Mouse (Mus musculus) midbrain, embryonic 16.5 days (tissue): ENCODE measurements around the gene Rtp3. TPM values are rescaled to one million over a fixed set of nuclear protein-coding genes. Genes with fewer than 3 reads are reported as not detected.

Source experiments
- ATAC-seq: fragments of 200-750 bp; cut with Nextera tagmentation; 2 replicates; pipeline ENCODE4 v1.8.0; 2017; ENCODE audit warnings: moderate TSS enrichment
- H3K27ac ChIP-seq: fragments of 300-500 bp; sonication (generic); 2 replicates; pipeline ENCODE4 v1.5.1; 2014; ENCODE audit warnings: mild to moderate bottlenecking, low read length, mixed read lengths
- H3K27me3 ChIP-seq: fragments of 300-500 bp; sonication (generic); 2 replicates; pipeline ENCODE4 v1.6.1; 2014; ENCODE audit warnings: low read depth, low read length, mixed read lengths; ENCODE audit not compliant: control insufficient read depth, insufficient read depth
- H3K36me3 ChIP-seq: fragments of 300-500 bp; sonication (generic); 2 replicates; pipeline ENCODE4 v1.6.1; 2014; ENCODE audit warnings: mild to moderate bottlenecking, low read length, moderate library complexity, mixed read lengths; ENCODE audit not compliant: control insufficient read depth, insufficient read depth
- H3K4me1 ChIP-seq: fragments of 300-500 bp; sonication (generic); 2 replicates; pipeline ENCODE4 v1.6.1; 2014; ENCODE audit warnings: mild to moderate bottlenecking, low read length, mixed read lengths; ENCODE audit not compliant: control insufficient read depth, insufficient read depth
- H3K4me2 ChIP-seq: fragments of 300-500 bp; sonication (generic); 2 replicates; pipeline ENCODE4 v1.6.1; 2014; ENCODE audit warnings: mild to moderate bottlenecking, low read length, mixed read lengths
- H3K4me3 ChIP-seq: fragments of 300-500 bp; sonication (generic); 2 replicates; pipeline ENCODE4 v1.5.1; 2014; ENCODE audit warnings: low read depth, mild to moderate bottlenecking, low read length, moderate library complexity, mixed read lengths
- H3K9ac ChIP-seq: fragments of 300-500 bp; sonication (generic); 2 replicates; pipeline ENCODE4 v1.6.1; 2014; ENCODE audit warnings: low read depth, low read length, mixed read lengths
- H3K9me3 ChIP-seq: fragments of 300-500 bp; sonication (generic); replicated peaks from 2 replicates; pipeline ENCODE4 v1.6.1; 2014; ENCODE audit warnings: mild to moderate bottlenecking, low read length, mixed read lengths; ENCODE audit not compliant: control insufficient read depth, poor library complexity, severe bottlenecking
- WGBS: fragments of 180-500 bp; shearing (Covaris S2); extraction: QIAGEN DNeasy Blood & Tissue Kit; methylation state at CpG from one replicate; pipeline ENCODE4 v1.1.7; 2014; 5-methylcytosine and 5-hydroxymethylcytosine counted together
- polyA plus RNA-seq: library from polyadenylated mRNA; unstranded; fragments of >200 nt; fragmentation: Nextera tagmentation; extraction: Ambion mirVana; gene quantifications from 2 replicates; pipeline ENCODE4 v1.2.1, GENCODE M21; 2015

Gene Rtp3
- polyA plus RNA-seq, 1 experiment from 2014 or later = 0.20 TPM

DNA sequence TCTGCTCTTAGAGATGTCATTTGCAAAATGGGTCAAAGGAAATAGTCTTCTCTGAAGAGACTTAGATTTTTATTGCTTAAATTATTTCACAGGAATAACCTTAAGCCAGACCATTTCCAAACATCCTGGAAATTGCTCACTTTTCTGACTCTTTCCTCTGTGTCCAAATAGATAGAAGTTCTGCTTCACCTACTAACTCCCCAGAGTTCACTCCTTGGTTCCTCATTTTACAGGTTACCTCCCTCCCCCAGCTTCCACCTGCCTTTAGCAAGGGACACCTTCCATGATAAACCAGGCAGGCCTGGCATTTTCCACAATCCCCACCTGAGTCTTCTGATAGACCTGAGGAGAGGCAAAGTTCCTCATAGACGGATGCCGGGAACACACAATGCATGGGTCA, 16.2 kb upstream of the Rtp3 start:
- H3K27ac ChIP-seq = no peak overlapping the region
- no peaks in the 10 kb centered on the region for H3K27me3 ChIP-seq
- H3K36me3 ChIP-seq = no peaks in the 10 kb centered on the region
- no peaks in the 10 kb centered on the region for H3K4me1 ChIP-seq
- H3K9me3 ChIP-seq = no peaks in the 10 kb centered on the region
- H3K4me2 ChIP-seq = no peak overlapping the region
- H3K4me3 ChIP-seq = no peak overlapping the region
- ATAC-seq = no peak
- WGBS = 84% methylated on average over 2 of the region's 2 CpGs
- H3K9ac ChIP-seq = no peak overlapping the region

DNA sequence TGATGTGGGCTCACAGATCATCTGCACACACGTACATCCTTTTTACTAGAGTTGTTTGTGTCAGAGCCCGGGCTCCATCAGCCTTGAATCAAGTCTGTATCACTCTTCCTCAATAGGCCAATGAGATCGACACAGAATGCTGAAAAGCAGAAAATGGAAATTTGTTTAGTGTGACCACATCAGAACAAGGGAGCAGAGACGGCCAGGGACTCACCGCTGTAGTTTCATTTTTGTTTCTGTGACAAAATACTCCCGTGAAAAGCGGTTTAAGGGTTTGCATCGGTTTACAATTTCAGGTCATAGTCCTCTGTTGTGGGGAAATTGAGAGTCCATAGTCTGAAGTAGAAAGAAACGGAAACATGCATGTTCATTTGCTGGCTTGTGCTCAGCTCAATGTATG, 12.9 kb upstream of the Rtp3 start:
- Histone ChIP-seq H3K36me3 (no peaks in the 10 kb centered on the region), H3K9me3 (no peaks in the 10 kb centered on the region), H3K4me2 (no peak overlapping the region), H3K27me3 (no peaks in the 10 kb centered on the region), H3K4me1 (no peaks in the 10 kb centered on the region), H3K9ac (no peak overlapping the region), H3K4me3 (no peak overlapping the region), H3K27ac (no peak overlapping the region)
- 93% methylated on average over 9 of the region's 9 CpGs for WGBS
- no peak for ATAC-seq

DNA sequence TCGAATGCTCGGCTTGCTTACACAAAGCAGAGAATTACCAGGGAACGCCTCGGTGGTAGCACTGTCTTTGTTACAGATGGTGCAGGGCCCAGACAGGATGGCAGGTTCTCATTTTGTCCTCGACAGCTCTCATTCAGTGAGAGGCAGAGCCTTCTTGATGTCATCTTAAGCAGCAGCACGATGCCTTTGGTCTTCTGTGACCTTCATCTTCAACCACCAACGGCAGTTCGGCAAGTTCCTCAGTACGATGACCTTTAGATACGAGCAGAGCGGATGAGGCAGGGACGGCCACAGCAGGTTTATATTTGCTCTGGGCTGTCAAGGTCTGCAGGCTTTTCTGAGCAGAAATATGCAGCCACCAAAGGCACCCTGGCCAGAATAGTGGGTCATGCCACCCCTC, 11.2 kb upstream of the Rtp3 start:
- no peaks in the 10 kb centered on the region for H3K36me3 ChIP-seq
- no peaks in the 10 kb centered on the region for H3K27me3 ChIP-seq
- 83% methylated on average over 12 of the region's 12 CpGs for WGBS
- no peaks in the 10 kb centered on the region for H3K4me1 ChIP-seq
- no peaks in the 10 kb centered on the region for H3K9me3 ChIP-seq
- no peak for ATAC-seq
- H3K4me2 ChIP-seq = no peak overlapping the region
- H3K4me3 ChIP-seq = no peak overlapping the region
- H3K27ac ChIP-seq = no peak overlapping the region
- no peak overlapping the region for H3K9ac ChIP-seq

DNA sequence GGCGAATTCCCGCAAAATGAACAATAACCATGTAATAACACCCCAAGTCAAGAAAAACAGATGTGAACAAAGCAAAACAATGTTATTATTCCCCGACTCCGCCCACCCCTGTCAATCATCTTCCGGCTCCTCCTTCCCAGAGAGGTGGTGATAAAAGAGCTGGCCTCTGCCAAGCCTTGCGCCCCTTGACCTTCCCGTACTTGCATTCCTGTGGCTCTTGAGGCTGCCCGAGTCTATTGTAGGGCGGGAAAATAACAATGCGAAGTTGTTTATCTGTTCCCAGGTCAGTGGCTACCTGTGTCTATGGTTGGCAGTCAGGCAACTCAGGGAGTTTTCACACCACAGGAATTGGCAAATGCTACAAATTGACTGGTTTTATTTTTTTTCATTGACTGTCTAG, 9.5 kb upstream of the Rtp3 start:
- WGBS = 84% methylated on average over 10 of the region's 10 CpGs
- no peaks in the 10 kb centered on the region for H3K9me3 ChIP-seq
- ATAC-seq = no peak
- H3K36me3 ChIP-seq = no peaks in the 10 kb centered on the region
- no peaks in the 10 kb centered on the region for H3K27me3 ChIP-seq
- H3K27ac ChIP-seq = no peak overlapping the region
- H3K9ac ChIP-seq = no peak overlapping the region
- no peak overlapping the region for H3K4me2 ChIP-seq
- no peak overlapping the region for H3K4me3 ChIP-seq
- H3K4me1 ChIP-seq = no peaks in the 10 kb centered on the region

DNA sequence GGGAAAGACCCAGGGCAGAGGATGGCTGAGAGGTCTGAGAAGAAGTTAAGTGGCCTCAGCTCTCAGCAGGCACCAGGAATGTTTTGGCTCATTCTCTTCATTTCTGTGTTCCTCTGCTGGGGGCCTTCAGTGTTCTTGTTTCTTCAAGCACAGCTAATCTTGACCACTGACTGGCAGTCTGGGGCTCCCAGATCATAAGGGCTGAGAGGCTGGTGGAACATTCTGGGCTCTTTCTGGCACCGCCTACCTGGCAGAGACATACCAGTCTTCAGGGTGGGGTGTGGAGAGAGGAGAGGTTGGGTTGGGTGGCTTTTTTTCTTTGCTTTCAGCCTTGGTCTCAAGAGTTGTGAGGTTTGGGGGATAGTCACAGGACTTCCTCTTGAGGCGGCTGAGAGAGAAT, 8.7 kb upstream of the Rtp3 start:
- Histone ChIP-seq H3K4me3 (no peak overlapping the region), H3K4me2 (no peak overlapping the region), H3K9ac (no peak overlapping the region), H3K27ac (no peak overlapping the region), H3K4me1 (no peaks in the 10 kb centered on the region), H3K36me3 (no peaks in the 10 kb centered on the region), H3K9me3 (no peaks in the 10 kb centered on the region), H3K27me3 (no peaks in the 10 kb centered on the region)
- 86% methylated on average over 2 of the region's 2 CpGs for WGBS
- no peak for ATAC-seq

DNA sequence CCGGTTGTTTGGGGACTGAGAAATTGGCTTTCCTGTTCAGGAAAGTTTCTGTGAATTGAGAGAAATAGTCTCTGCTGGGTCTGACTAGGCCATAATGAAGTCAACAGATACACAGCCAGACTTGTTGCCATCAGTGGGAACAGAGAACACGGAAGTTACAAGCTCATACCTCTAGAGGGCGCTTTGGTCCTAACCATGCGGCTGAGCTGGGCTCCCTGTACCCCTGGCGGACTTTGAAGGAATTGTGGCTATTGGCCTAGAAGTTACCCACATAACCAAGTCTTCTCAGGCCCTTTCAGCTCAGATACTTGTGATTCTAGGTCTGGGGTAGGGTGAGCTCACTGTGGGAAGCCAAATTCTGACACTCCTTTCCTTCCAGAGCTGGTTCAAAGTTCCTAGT, 6.9 kb upstream of the Rtp3 start:
- Histone ChIP-seq H3K4me3 (no peak overlapping the region), H3K27ac (no peak overlapping the region), H3K9ac (no peak overlapping the region), H3K4me2 (no peak overlapping the region), H3K4me1 (no peaks in the 10 kb centered on the region), H3K36me3 (no peaks in the 10 kb centered on the region), H3K9me3 (no peaks in the 10 kb centered on the region), H3K27me3 (no peaks in the 10 kb centered on the region)
- ATAC-seq = no peak
- WGBS = 3% methylated on average over 5 of the region's 5 CpGs

DNA sequence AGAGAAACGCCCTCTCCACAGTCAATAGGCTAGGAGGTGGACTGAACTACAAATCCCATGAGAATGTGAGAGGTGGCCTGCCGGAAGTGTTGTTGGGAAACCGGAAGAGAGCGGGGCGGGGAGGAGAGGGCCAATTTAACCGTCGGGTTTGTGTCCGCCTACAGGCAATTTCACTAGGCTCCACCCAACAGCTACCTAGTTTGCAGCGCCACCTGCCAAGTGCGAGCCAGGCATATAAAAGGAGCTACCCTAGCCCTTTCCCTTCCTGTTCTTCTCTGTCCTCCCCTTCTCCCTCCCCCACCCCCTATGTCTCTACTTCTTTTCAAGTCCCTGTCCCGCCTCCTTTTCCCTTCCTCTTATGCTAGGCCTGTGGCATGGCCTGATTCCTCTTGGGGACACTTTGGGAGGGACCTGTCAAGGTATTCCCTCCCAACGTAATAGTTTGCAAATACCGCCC, 4.4 kb upstream of the Rtp3 start:
- H3K9ac ChIP-seq = peak overlapping the region; percentile 61
- ATAC-seq = peak; percentile 90
- H3K27me3 ChIP-seq = no peaks in the 10 kb centered on the region
- peak overlapping the region; percentile 57 for H3K4me2 ChIP-seq
- H3K36me3 ChIP-seq = no peaks in the 10 kb centered on the region
- H3K4me3 ChIP-seq = peak overlapping the region; percentile 47
- no peaks in the 10 kb centered on the region for H3K9me3 ChIP-seq
- no peaks in the 10 kb centered on the region for H3K4me1 ChIP-seq
- peak overlapping the region; percentile 73 for H3K27ac ChIP-seq
- 10% methylated on average over 13 of the region's 13 CpGs for WGBS

DNA sequence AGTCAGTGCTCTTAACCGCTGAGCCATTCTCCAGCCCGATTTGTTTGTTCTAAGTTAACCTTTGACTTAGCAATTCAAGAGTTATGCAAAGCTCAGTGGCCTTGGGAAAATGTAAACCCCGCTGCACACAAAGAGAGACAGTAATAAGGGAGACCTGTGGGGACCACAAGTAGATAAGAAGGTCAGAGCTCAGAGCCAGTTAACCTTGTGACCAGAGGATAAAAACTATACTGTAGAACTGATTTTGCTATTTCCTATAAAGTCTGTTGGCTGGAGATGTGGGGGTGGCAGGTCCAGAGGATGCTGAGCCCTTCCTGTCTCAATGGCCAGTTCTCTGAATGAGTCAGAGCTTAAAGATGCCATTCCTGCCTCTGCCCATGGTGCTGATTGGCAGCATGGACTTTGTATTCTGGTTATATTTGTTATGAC, 2.9 kb upstream of the Rtp3 start:
- H3K4me1 ChIP-seq = no peaks in the 10 kb centered on the region
- H3K9me3 ChIP-seq = no peaks in the 10 kb centered on the region
- WGBS = 48% methylated on average over 3 of the region's 3 CpGs
- H3K4me3 ChIP-seq = no peak overlapping the region
- no peaks in the 10 kb centered on the region for H3K36me3 ChIP-seq
- H3K4me2 ChIP-seq = no peak overlapping the region
- H3K27me3 ChIP-seq = no peaks in the 10 kb centered on the region
- no peak overlapping the region for H3K27ac ChIP-seq
- H3K9ac ChIP-seq = no peak overlapping the region
- ATAC-seq = no peak

DNA sequence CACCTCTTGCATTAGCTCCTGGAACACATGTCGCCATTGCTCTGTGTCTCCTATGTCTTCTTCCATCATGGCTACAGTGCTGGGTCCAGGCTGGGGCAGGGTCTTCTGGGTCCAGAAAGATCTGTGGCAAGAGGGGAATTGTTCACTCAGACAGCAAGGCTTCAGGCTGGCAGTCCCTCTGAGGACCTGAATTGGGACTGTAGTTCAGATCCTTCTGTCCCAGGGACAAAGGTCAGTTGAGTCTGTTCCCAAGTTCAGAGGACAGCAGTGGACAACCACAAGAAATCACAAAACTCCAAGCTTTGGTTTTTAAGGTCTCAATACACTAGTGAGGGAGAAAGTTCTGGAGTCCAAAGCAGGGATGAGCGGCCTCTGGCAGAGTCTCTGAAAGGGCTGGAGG, 840 bp downstream of the Rtp3 start:
- ATAC-seq = no peak
- H3K4me3 ChIP-seq = no peak overlapping the region
- H3K27ac ChIP-seq = no peak overlapping the region
- no peaks in the 10 kb centered on the region for H3K4me1 ChIP-seq
- H3K36me3 ChIP-seq = no peaks in the 10 kb centered on the region
- no peak overlapping the region for H3K9ac ChIP-seq
- H3K4me2 ChIP-seq = no peak overlapping the region
- H3K27me3 ChIP-seq = no peaks in the 10 kb centered on the region
- no peaks in the 10 kb centered on the region for H3K9me3 ChIP-seq
- WGBS = 81% methylated on average over 2 of the region's 2 CpGs

DNA sequence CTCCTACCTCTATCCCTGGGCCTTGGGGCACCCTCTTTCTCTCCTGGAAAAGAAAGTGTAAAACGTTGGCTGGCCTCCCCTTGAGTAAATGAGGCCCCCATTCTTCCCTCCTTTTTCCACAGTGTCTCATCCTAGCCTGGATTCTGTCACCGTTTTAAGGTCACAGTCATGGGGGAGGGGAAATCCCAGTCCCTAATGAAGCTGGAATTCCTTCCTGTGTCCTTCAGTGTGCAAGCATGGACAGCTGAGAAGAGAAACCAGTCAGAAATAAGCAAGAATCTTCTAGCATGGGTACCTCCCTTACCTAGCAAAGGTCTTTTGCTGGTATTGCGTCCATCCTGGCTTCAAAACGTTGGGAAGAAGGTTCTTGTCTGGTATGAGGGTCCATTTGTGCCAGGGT, 1.2 kb downstream of the Rtp3 start:
- ATAC-seq = no peak
- no peaks in the 10 kb centered on the region for H3K9me3 ChIP-seq
- H3K36me3 ChIP-seq = no peaks in the 10 kb centered on the region
- H3K27ac ChIP-seq = no peak overlapping the region
- WGBS = 68% methylated on average over 4 of the region's 4 CpGs
- H3K9ac ChIP-seq = no peak overlapping the region
- H3K4me1 ChIP-seq = no peaks in the 10 kb centered on the region
- no peak overlapping the region for H3K4me2 ChIP-seq
- H3K27me3 ChIP-seq = no peaks in the 10 kb centered on the region
- no peak overlapping the region for H3K4me3 ChIP-seq
